Mouse (Mus musculus) heart, postnatal 25 days (tissue): ENCODE results near the gene Ccnq. TPM values are rescaled to one million over a fixed set of nuclear protein-coding genes. Genes with fewer than 3 reads are reported as not detected.

Source experiments
- DNase-seq: peaks from one replicate; pipeline ENCODE4 v3.0.0; 2022; ENCODE audit warnings: low spot score
- intact Hi-C: fragments of 180-260 bp; cut with DNase I; formaldehyde crosslinking; loops from one replicate; pipeline ENCODE4 v1.15.1; 2025
- microRNA-seq: library from miRNA; unstranded; fragments of <30 nt; microRNA quantifications from one replicate; pipeline ENCODE4 v1.2.0, GENCODE M21; 2022
- total RNA-seq, 2 experiments: library from RNA; stranded (reverse); gene quantifications; 2 replicates each; pipeline ENCODE4 v1.2.3; 2021

The Ccnq gene
- total RNA-seq, 2 experiments from 2014 or later = 12.7 to 16.7 TPM

DNA sequence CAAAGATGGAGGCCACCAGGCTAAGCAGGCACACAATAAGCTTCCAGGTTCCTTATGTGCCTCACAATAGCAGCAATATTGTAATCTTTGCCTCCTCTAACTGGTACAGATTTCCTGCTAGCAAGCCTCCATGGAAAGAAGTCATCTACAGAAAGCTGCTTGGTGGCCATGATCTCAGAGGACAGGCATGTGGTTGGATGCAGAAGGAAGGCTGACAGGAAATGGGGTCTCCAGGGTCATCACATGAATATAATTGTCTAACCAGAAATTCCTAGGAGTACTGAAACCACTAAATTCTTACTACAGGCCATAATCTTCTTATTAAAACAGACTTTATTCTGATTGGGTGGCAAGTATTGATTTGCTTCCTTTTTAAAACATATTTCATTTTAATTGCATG lies 45.5 kb downstream of the Ccnq start:
- DNase-seq = no peak

DNA sequence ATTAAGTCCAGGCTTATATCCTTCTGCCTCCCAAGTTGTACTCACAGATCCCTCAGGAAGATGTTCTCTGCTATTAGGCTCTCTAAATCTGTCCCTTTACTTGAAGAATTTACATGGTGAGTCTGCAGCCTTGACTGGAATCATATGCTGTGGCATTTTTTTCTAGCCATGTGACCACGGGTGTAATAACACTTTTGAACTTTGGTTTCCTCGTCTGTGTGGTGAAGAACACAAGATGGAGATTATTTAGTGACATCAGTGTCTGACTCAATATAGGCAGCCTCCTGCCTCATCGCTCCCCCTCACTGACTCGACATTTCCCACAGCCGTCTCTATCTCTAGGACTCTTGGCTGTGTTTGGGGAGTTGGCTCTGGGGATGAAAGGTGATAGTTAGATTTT lies 48.4 kb downstream of the Ccnq start:
- intact Hi-C loops = no loop called here
- no peak for DNase-seq

More for the DNA sequence above, 45.5 kb downstream of the Ccnq start:
- intact Hi-C loops = no loop called here

DNA sequence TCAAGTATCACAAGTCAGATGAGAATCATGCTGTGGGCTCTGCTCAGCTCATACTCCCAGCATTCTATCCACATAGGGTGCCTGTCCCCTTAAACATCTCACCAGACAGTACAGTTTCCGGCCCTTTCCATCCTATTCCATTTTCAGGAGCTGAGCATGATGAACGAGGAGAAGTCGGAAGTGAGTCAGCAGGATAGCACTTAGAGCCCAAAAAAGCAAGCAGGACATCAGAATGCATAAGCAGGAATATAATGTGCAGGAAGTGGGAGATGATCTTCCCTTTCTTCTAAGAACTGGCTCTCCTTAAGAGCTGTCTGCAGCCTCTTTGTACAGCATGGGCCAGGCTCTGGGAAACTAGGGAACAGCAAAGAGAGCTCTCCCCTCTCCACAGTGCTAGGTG lies 49.2 kb downstream of the Ccnq start:
- intact Hi-C loops = no loop called here

More for the DNA sequence above, 49.2 kb downstream of the Ccnq start:
- no peak for DNase-seq

Small RNAs within 50 kb of the gene (microRNA-seq; reads per million reads assigned to microRNA genes)
- not detected for gene Gm23840

Other genes starting within 250 kb of the Ccnq start
- not detected for gene Sebox, start 248.3 kb downstream of the Ccnq start, total RNA-seq
- gene Tmem199, start 239.6 kb downstream of the Ccnq start, total RNA-seq = 10 to 100 TPM; 10.5 to 10.8 TPM
- 100 to 1,000 TPM; 152 to 154 TPM for gene Poldip2, start 239.5 kb downstream of the Ccnq start, total RNA-seq
- 10 to 100 TPM; 39.1 to 41.9 TPM for gene Tnfaip1, start 215.4 kb downstream of the Ccnq start, total RNA-seq
- gene Ift20, start 215.4 kb downstream of the Ccnq start, total RNA-seq = 10 to 100 TPM; 39.0 to 45.5 TPM
- gene Tmem97, start 201.0 kb downstream of the Ccnq start, total RNA-seq = 1 to 10 TPM; 5.3 to 5.5 TPM
- 10 to 100 TPM; 12.4 to 13.3 TPM for gene Nlk, start 54.4 kb downstream of the Ccnq start, total RNA-seq
- gene Lyrm9, start 74.9 kb upstream of the Ccnq start, total RNA-seq = 10 to 100 TPM; 32.5 to 39.6 TPM
- 1 to 10 TPM; 5.2 to 6.8 TPM for gene Nos2, start 169.1 kb upstream of the Ccnq start, total RNA-seq
- 10 to 100 TPM; 24.0 to 25.3 TPM for gene Lgals9, start 233.2 kb upstream of the Ccnq start, total RNA-seq